Mouse (Mus musculus) activated CD4-positive, CD25-positive, alpha-beta regulatory T cell, adult 9 weeks (primary cell): ENCODE measurements around the gene Vmn2r29. TPM values are rescaled to one million over a fixed set of nuclear protein-coding genes. Genes with fewer than 3 reads are reported as not detected.

Source experiments
- polyA plus RNA-seq: library from polyadenylated mRNA; unstranded; fragments of 100-300 nt; shearing (Covaris generic); gene quantifications from one replicate; pipeline ENCODE4 v1.2.1, GENCODE M21; 2017

Gene Vmn2r29
- 0.11 TPM for polyA plus RNA-seq

DNA sequence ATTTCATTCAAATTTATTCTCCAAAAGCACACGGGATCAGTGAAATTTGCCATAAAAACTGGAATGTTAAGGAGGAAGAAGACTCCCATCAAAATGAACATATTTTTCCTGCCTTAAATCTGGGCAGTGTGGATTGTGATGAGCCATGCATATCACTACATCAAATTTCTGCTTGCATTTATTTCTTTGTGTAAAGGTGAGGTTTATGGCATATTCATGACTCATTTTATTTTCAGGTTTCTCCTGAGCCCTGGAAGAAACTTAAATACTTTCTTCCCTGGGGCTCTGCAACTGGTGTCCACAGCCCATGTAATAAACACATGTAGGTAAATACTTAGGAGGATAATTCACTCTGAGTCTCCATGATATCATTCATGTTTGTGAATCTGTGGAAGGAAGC, at the start of gene Vmn2r29:
Gene Vmn2r29, minus strand, starts transcription at position 101 of the 400 bp plus-strand sequence.

DNA sequence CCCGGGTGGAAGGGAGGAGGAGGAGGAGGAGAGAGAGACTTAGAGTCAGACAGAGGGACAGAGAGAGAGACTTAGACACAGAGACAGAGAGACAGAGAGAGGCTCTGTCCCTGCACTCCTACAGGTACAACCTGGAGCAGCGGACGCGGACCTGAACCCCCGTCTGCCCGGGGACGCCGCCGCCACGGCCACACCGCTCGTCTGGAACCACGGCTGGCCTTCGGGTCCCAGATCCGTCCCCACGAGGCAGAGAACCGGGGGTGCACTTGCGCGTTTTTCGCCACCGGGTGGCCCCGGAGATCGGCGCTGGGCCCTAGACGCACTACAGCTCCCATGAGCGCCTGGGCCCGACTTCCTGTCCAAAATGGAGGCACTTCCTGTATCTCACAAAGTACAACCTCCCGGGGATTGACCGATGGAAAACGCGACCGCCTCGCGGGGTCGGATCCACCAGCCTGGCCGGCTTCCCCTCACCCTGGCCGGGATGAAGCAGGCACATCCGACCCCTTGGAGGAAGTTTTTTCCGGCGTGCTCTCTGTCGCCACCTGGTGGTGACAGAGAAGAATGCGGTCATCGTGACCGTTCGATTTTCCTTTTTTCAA, 30.9 kb upstream of the Vmn2r29 start, which contains the start of gene Gm45844:
Gene Gm45844, minus strand, starts transcription at position 324 of the 602 bp plus-strand sequence.

DNA sequence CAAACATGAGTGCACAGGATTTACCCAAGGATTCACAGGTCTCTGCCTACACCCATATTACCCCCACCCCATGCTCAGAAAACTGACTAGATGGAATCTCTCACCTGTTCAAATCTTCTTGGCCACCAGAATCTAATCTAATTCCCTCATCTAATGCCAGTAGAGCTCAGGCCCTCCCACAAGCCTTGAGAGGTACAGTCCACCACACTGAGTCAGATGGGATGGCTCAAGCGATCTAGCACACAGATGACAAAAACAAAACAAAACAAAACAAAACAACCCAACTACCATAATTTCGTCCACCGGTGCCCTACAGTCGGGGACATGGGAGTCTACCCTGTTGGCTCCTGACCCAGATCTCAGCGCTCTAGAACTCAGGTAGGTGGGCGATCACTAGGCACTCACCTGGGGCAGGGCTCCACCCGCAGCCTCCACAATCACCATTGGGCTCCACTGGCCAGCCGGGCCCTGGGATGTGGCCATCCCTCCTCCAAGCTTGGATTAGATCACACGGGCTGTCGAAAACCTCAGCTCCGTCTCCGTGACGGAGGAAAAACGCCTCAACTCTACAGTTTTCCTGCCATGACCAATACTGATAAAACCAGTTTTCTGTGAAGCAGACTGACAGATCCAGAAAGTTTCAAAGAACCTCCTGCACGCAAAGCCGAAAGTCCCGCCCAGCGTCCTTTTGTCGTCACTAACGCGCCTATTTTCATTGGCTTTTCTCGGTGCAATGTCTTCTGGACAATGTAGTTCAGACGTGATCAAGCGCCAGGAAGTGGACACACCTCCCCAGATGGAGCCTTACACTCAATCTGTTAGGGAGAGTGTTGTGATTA, 37.6 kb downstream of the Vmn2r29 start, which contains the start of gene Zfp772:
Gene Zfp772, minus strand, starts transcription at position 686 of the 839 bp plus-strand sequence.

Other genes starting within 250 kb of the Vmn2r29 start
- 35.7 TPM for gene Zfp954, start 125.8 kb downstream of the Vmn2r29 start, polyA plus RNA-seq
- 14.2 TPM for gene Zfp773, start 110.6 kb downstream of the Vmn2r29 start, polyA plus RNA-seq
- 3.5 TPM for gene Zfp418, start 76.0 kb downstream of the Vmn2r29 start, polyA plus RNA-seq
- gene Zfp772, start 37.3 kb downstream of the Vmn2r29 start, polyA plus RNA-seq: 4.7 TPM
- 2.1 TPM for gene Gm45844, start 31.0 kb upstream of the Vmn2r29 start, polyA plus RNA-seq
- 82.6 TPM for gene Clcn4, start 53.5 kb upstream of the Vmn2r29 start, polyA plus RNA-seq
- not detected for gene Vmn2r30, start 90.3 kb upstream of the Vmn2r29 start, polyA plus RNA-seq
- not detected for gene Gm45783, start 127.2 kb upstream of the Vmn2r29 start, polyA plus RNA-seq
- gene Vmn2r31, start 152.4 kb upstream of the Vmn2r29 start, polyA plus RNA-seq: not detected
- not detected for gene Vmn2r32, start 232.7 kb upstream of the Vmn2r29 start, polyA plus RNA-seq